Mouse (Mus musculus) midbrain, postnatal 0 days (tissue): ENCODE measurements around the gene Tm4sf5. TPM values are rescaled to one million over a fixed set of nuclear protein-coding genes. Genes with fewer than 3 reads are reported as not detected.

Source experiments
- ATAC-seq: fragments of 200-750 bp; cut with Nextera tagmentation; 2 replicates; pipeline ENCODE4 v1.8.0; 2017; ENCODE audit warnings: moderate number of reproducible peaks, mild to moderate bottlenecking, moderate TSS enrichment, moderate library complexity; ENCODE audit not compliant: low FRiP score
- DNase-seq: peaks from one replicate; pipeline ENCODE4 v3.0.0-alpha.2; 2015; ENCODE audit warnings: low spot score
- H3K27ac ChIP-seq: fragments of 300-500 bp; sonication (generic); 2 replicates; pipeline ENCODE4 v1.5.1; 2014; ENCODE audit warnings: low read depth, mild to moderate bottlenecking, low read length, mixed read lengths
- H3K27me3 ChIP-seq: fragments of 300-500 bp; sonication (generic); 2 replicates; pipeline ENCODE4 v1.6.1; 2014; ENCODE audit warnings: low read length, control low read depth, mixed read lengths; ENCODE audit not compliant: insufficient read depth
- H3K36me3 ChIP-seq: fragments of 300-500 bp; sonication (generic); 2 replicates; pipeline ENCODE4 v1.6.1; 2014; ENCODE audit warnings: low read length, control low read depth, mixed read lengths; ENCODE audit not compliant: insufficient read depth
- H3K4me1 ChIP-seq: fragments of 300-500 bp; sonication (generic); 2 replicates; pipeline ENCODE4 v1.6.1; 2014; ENCODE audit warnings: mild to moderate bottlenecking, control low read depth, antibody characterized with exemption, low read length, mixed read lengths; ENCODE audit not compliant: insufficient read depth
- H3K4me2 ChIP-seq: fragments of 300-500 bp; sonication (generic); 2 replicates; pipeline ENCODE4 v1.6.1; 2014; ENCODE audit warnings: low read depth, mild to moderate bottlenecking, low read length, mixed read lengths; ENCODE audit not compliant: poor library complexity, severe bottlenecking
- H3K4me3 ChIP-seq: fragments of 300-500 bp; sonication (generic); 2 replicates; pipeline ENCODE4 v1.5.1; 2014; ENCODE audit warnings: low read depth, mild to moderate bottlenecking, low read length, moderate library complexity
- H3K9ac ChIP-seq: fragments of 300-500 bp; sonication (generic); replicated peaks from 2 replicates; pipeline ENCODE4 v1.6.1; 2014; ENCODE audit warnings: mild to moderate bottlenecking, low read length, moderate library complexity, mixed read lengths; ENCODE audit not compliant: poor library complexity, severe bottlenecking
- H3K9me3 ChIP-seq: fragments of 300-500 bp; sonication (generic); 2 replicates; pipeline ENCODE4 v1.6.1; 2016; ENCODE audit warnings: low read length, control low read depth
- CTCF ChIP-seq: IDR thresholded peaks from 2 replicates; pipeline ENCODE4 v1.5.1; 2016; ENCODE audit warnings: antibody characterized with exemption, mild to moderate bottlenecking
- WGBS: fragments of 180-500 bp; shearing (Covaris S2); extraction: QIAGEN DNeasy Blood & Tissue Kit; methylation state at CpG from one replicate; pipeline ENCODE4 v1.1.7; 2014; 5-methylcytosine and 5-hydroxymethylcytosine counted together
- polyA plus RNA-seq: library from polyadenylated mRNA; unstranded; fragments of >200 nt; fragmentation: Nextera tagmentation; extraction: Ambion mirVana; gene quantifications from 2 replicates; pipeline ENCODE4 v1.2.1, GENCODE M21; 2015
- total RNA-seq: library from RNA; depleted of rRNA; stranded (reverse); fragments of >200 nt; gene quantifications from 2 replicates; pipeline ENCODE4 v1.2.3, GENCODE M21; 2014; rRNA removed

Tm4sf5 gene
- total RNA-seq: 7.4 and 12.1 TPM in 2 replicates
- polyA plus RNA-seq: 18.8 and 19.8 TPM in 2 replicates

GRCm38 (mm10) chr11:70504970-70505369, at the start of gene Tm4sf5:
Tm4sf5 (plus strand) TSS chr11:70505244.
- Histone ChIP-seq H3K36me3 (no peaks in the 10 kb centered on the region), H3K4me1 (no peaks in the 10 kb centered on the region; the same call in 1 of the 2 replicates), H3K9me3 (no peaks in the 10 kb centered on the region), H3K4me3 (no peak within 1 kb of the TSS), H3K9ac (no peak within 1 kb of the TSS), H3K27me3 (no peaks in the 10 kb centered on the region), H3K27ac (no peak within 1 kb of the TSS), H3K4me2 (no peak within 1 kb of the TSS)
- ATAC-seq (no peak), DNase-seq (no peak)
- 84% methylated on average over 9 of the region's 9 CpGs for WGBS
- TF ChIP-seq CTCF: no peak

GRCm38 (mm10) chr11:70458688-70459600, 46.1 kb upstream of the Tm4sf5 start, which contains the start of gene Zmynd15:
Zmynd15 (plus strand) TSS chr11:70459433.
- no peak for TF ChIP-seq CTCF
- Histone ChIP-seq H3K36me3 (no peaks in the 10 kb centered on the region), H3K4me2 (peak within 1 kb of the TSS; percentile 63), H3K27me3 (peaks cover 10% of the 10 kb centered on the region; the same call in 1 of the 2 replicates), H3K9me3 (no peaks in the 10 kb centered on the region), H3K27ac (no peak within 1 kb of the TSS), H3K4me1 (no peaks in the 10 kb centered on the region), H3K9ac (peak within 1 kb of the TSS; percentile 29; the same call in 1 of the 2 replicates), H3K4me3 (peak within 1 kb of the TSS; percentile 34)
- DNase-seq: no peak
- ATAC-seq: no peak
- WGBS: 21% methylated on average over 29 of the region's 32 CpGs

GRCm38 (mm10) chr11:70459601-70460101, 45.4 kb upstream of the Tm4sf5 start, which contains the start of gene Cxcl16:
Cxcl16 (minus strand) TSS chr11:70459984.
- Histone ChIP-seq H3K9me3 (no peaks in the 10 kb centered on the region), H3K9ac (peak within 1 kb of the TSS; percentile 29; the same call in 1 of the 2 replicates), H3K4me3 (peak within 1 kb of the TSS; percentile 34), H3K27me3 (peaks cover 15% of the 10 kb centered on the region), H3K4me1 (no peaks in the 10 kb centered on the region), H3K4me2 (peak within 1 kb of the TSS; percentile 63), H3K36me3 (no peaks in the 10 kb centered on the region), H3K27ac (no peak within 1 kb of the TSS)
- DNase-seq (no peak), ATAC-seq (no peak)
- WGBS: 5% methylated on average over 30 of the region's 30 CpGs
- no peak for TF ChIP-seq CTCF

- Histone ChIP-seq H3K9me3 (no peaks in the 10 kb centered on the region), H3K27ac (no peak overlapping the region), H3K4me1 (no peaks in the 10 kb centered on the region), H3K4me3 (no peak overlapping the region), H3K27me3 (peaks cover 12% of the 10 kb centered on the region), H3K36me3 (no peaks in the 10 kb centered on the region), H3K9ac (no peak overlapping the region), H3K4me2 (no peak overlapping the region)
- ATAC-seq: no peak
- DNase-seq: no peak
- TF ChIP-seq CTCF: no peak
- 80% methylated on average over 5 of the region's 5 CpGs for WGBS
These were observed 41.1 kb upstream of the Tm4sf5 start for GRCm38 (mm10) chr11:70463970-70464369.

GRCm38 (mm10) chr11:70465211-70465610, 39.8 kb upstream of the Tm4sf5 start:
- peaks cover 11% of the 10 kb centered on the region; the same call in 1 of the 2 replicates for H3K27me3 ChIP-seq
- WGBS: 28% methylated on average over 16 of the region's 16 CpGs
- DNase-seq (no peak), ATAC-seq (no peak)
- no peak for TF ChIP-seq CTCF
- H3K4me3 ChIP-seq: no peak overlapping the region
- H3K36me3 ChIP-seq: no peaks in the 10 kb centered on the region
- no peaks in the 10 kb centered on the region for H3K4me1 ChIP-seq
- no peak overlapping the region for H3K27ac ChIP-seq
- peak overlapping the region; percentile 41; the same call in 1 of the 2 replicates for H3K4me2 ChIP-seq
- H3K9me3 ChIP-seq: no peaks in the 10 kb centered on the region
- H3K9ac ChIP-seq: no peak overlapping the region

GRCm38 (mm10) chr11:70465824-70466223, 39.2 kb upstream of the Tm4sf5 start:
- Histone ChIP-seq H3K4me2 (peak overlapping the region; percentile 41), H3K36me3 (no peaks in the 10 kb centered on the region), H3K27me3 (peaks cover 11% of the 10 kb centered on the region; the same call in 1 of the 2 replicates), H3K4me3 (peak overlapping the region; percentile 2; the same call in 1 of the 2 replicates), H3K27ac (no peak overlapping the region), H3K4me1 (no peaks in the 10 kb centered on the region), H3K9me3 (no peaks in the 10 kb centered on the region), H3K9ac (peak overlapping the region; percentile 33)
- no peak for TF ChIP-seq CTCF
- DNase-seq: no peak
- 17% methylated on average over 23 of the region's 23 CpGs for WGBS
- no peak for ATAC-seq
